Mouse (Mus musculus): Measurements from ENCODE around the gene Gm6685.
A peak's percentile ranks its signal among the peaks of the same experiment; 100 is the strongest.
"Not testable (repeated sequence)": the region's sequence is repeated elsewhere in the genome, so short reads cannot be mapped to it uniquely, and the experiment has no call there.

Gm6685 gene

DNA sequence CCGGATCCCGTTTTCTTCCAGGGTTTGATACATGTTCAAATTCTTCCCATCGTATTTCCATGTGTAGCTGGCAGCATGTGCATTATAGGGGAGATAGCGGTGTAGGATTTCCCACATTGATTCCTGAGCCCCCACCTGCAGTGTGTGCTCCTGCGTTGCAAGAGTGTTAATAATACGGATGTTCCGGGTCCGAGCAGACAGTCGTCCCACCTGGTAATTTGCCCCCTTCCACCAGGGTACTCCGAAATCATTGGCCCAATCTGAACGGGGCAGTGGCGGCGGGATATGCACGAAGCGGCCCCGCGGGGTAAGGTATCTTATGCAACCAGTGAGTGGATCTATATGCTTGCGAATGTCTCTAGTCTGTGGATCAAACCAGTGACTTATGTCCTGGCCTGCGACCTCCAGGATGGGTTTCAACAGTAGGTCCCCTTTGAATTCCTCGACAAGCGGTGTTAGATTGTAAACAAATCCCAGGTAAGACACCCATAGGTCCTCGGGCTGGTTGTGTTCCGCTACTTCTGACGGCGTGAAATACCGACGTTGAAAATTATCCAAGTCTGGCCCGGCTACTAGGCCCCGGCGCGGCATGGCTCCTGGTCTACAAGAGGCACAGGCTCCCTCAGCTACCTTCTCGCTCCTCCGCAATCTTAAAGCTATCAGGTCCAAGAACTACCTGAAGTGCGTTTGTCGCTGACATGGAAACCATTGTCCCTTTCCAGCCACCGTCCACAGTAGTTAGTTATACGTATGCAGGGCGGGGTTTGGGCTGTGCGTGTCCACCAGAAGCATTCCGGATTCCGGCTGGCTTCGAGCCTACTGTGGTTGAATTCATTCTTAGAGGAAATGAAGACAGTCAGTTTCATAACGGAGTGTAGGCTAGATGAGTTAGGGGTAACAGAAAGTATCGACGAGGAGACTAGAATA lies at the start of gene Gm6685:
Gm6685 (minus strand) TSS at position 644 of the 927 bp plus-strand sequence.
- DNase-seq (ENCODE audit: low read depth, low spot score): not testable (repeated sequence)

GRCm38 (mm10) chr11:28375891-28376290 lies 36.2 kb upstream of the Gm6685 start:
- DNase-seq (ENCODE audit: low read depth, low spot score): peak; percentile 19

DNA sequence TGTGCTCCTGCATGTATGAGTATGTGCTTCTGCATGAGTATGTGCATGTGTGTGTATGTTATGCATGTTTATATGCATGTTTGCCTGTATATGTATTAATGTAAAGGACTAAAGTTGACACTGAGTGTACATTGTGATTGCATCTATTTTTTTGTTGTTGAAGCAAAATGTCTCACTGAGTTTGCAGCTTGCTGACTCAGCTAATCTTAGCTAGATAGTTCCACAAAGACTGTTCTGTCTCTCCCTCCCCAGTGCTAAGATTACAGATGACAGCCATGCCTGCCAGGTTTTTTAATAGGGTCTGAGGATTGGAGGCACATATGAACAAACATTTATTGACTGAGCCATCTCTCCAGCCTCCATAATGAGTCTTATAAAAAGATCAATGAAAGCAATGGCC lies 35.0 kb upstream of the Gm6685 start:
- DNase-seq (ENCODE audit: low read depth, low spot score): no peak

- DNase-seq (ENCODE audit: low read depth, low spot score): not testable (repeated sequence)
Measured at GRCm38 (mm10) chr11:28371381-28371780, 31.7 kb upstream of the Gm6685 start.

DNA sequence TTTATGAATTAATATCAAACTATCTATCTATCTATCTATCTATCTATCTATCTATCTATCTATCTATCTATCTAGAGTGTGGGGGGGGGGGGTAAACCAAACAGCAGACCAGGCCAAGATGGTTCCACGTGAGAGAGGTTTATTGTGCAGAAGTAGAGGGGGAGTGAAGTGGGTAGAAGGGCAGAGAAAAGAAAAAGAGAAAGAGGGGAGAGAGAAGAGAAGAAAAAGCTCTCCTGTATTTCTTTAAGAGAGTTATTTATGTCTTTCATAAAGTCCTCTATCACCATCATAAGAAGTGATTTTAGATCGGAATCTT lies 26.2 kb upstream of the Gm6685 start:
- DNase-seq (ENCODE audit: low read depth, low spot score): no peak

DNA sequence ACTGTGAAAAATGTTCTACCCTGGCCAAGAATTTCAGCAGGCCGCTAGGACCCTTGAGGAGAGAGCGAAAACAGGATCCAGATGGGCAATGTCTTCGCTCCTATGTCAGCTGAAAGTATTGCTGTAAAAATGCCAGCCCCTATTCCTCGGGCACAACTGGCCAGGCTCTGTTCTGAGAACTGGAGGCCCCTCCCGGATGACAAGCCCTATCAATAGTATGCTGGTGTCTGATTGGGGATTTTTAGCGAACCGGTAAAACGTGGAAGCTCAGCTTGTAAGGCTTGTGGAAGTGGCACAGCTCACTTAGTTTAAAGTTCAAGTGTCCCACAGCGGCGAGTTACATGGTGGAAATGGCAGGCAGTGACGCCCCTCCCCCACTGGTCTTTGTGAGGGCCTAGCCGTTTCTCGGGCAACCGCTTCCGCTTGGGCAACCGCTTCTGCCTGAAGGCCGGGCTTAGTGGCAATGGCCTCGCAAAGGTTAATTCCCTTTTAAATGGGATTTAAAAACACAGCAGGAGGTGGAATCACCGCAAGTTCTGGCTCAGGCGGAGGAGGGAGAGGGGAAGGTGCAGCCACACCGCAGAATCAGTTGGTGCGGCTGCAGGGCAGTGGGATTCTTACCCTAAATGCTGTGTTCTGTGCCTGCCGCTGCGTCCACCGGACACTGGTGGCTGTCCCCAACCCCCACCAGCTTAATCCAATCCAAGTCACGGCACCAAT lies 25.7 kb upstream of the Gm6685 start:
- DNase-seq (ENCODE audit: low read depth, low spot score): peak; percentile 92

GRCm38 (mm10) chr11:28343465-28343864 lies 3.8 kb upstream of the Gm6685 start:
- no peak for DNase-seq (ENCODE audit: low read depth, low spot score)

DNA sequence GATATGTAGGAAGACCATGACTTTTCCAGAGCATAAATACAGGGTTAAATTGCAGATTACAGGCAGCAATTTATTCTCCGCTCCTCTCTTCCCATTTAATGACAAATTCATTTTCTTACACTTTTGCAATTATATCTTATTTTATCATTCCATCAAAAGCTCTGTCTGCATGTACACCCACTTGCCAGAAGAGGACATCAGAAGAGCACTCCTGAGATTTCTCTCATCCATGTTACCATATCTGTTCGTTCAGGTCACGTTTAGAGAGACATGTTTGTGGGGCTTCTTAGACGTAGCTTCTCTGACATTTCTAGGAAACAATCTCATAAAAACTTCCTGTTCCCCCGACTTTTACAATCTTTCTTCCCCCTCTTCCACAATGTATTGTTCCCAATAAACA lies 2.2 kb upstream of the Gm6685 start:
- DNase-seq (ENCODE audit: low read depth, low spot score): no peak

GRCm38 (mm10) chr11:28327878-28328277 lies 11.8 kb downstream of the Gm6685 start:
- no peak for DNase-seq (ENCODE audit: low read depth, low spot score)

GRCm38 (mm10) chr11:28313396-28313795 lies 26.3 kb downstream of the Gm6685 start:
- no peak for DNase-seq (ENCODE audit: low read depth, low spot score)

DNA sequence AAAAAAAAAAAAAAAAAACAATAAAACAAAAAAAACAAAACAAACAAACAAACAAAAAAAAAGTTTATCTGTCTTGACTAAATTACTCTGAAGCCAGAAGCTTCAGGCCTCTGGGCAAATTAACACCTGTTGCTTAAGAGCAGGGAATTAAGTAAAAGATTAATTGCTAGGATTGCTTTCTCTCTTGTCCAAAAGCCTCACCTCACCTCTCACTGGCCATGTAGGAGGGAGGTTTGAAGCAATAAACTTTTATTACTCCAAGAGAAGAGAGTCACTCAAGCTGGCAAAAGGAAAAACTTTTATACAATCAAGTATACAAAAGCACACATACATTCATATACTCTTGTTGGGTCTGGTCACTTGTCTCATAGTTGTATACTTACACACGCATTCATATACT lies 31.9 kb downstream of the Gm6685 start:
- DNase-seq (ENCODE audit: low read depth, low spot score): no peak

DNA sequence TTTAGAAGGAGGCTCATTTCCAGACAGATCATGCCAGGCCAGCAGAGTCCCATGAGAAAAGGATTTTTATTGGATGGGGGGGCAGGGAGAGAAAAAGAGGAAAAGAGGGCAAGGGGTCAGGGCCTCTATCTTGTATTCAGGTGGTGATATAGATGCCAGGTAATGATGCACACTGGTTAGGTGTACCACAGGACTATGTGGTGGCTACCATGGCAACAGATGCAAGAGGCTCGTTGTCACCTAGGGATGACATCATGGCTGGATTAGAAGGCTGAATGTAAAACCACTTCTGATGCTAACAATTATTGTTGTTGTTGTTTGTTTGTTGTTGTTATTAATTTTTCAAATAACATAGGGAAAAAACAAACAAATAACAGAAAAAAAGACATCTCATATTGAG lies 49.2 kb downstream of the Gm6685 start:
- no peak for DNase-seq (ENCODE audit: low read depth, low spot score)
